Mouse (Mus musculus) stomach, embryonic 14.5 days (tissue): ENCODE measurements around the gene Dlgap3. TPM values are rescaled to one million over a fixed set of nuclear protein-coding genes. Genes with fewer than 3 reads are reported as not detected.

Source experiments
- ATAC-seq: fragments of 200-750 bp; cut with Nextera tagmentation; 2 replicates; pipeline ENCODE4 v1.8.0; 2017; ENCODE audit warnings: low read depth, moderate TSS enrichment; ENCODE audit not compliant: insufficient number of reproducible peaks, insufficient read depth, low FRiP score
- H3K27ac ChIP-seq: fragments of 300-500 bp; sonication (generic); 2 replicates; pipeline ENCODE4 v1.5.1; 2014; ENCODE audit warnings: mild to moderate bottlenecking, low read length, moderate library complexity, mixed read lengths
- H3K27me3 ChIP-seq: fragments of 300-500 bp; sonication (generic); 2 replicates; pipeline ENCODE4 v1.6.1; 2014; ENCODE audit warnings: low read length, control low read depth, mixed read lengths; ENCODE audit not compliant: control insufficient read depth, insufficient read depth
- H3K36me3 ChIP-seq: fragments of 300-500 bp; sonication (generic); 2 replicates; pipeline ENCODE4 v1.6.1; 2014; ENCODE audit warnings: mild to moderate bottlenecking, control low read depth, low read length, moderate library complexity, mixed read lengths; ENCODE audit not compliant: control insufficient read depth, insufficient read depth
- H3K4me1 ChIP-seq: fragments of 300-500 bp; sonication (generic); 2 replicates; pipeline ENCODE4 v1.6.1; 2014; ENCODE audit warnings: low read length, control low read depth, mixed read lengths; ENCODE audit not compliant: control insufficient read depth, insufficient read depth
- H3K4me2 ChIP-seq: fragments of 300-500 bp; sonication (generic); replicated peaks from 2 replicates; pipeline ENCODE4 v1.6.1; 2014; ENCODE audit warnings: low read depth, low read length, control low read depth
- H3K4me3 ChIP-seq: fragments of 300-500 bp; sonication (generic); 2 replicates; pipeline ENCODE4 v1.5.1; 2014; ENCODE audit warnings: low read depth, low read length, control low read depth
- H3K9ac ChIP-seq: fragments of 300-500 bp; sonication (generic); replicated peaks from 2 replicates; pipeline ENCODE4 v1.6.1; 2014; ENCODE audit warnings: low read depth, mild to moderate bottlenecking, control low read depth, low read length, moderate library complexity, mixed read lengths
- H3K9me3 ChIP-seq: fragments of 300-500 bp; sonication (generic); 2 replicates; pipeline ENCODE4 v1.6.1; 2016; ENCODE audit warnings: low read depth, low read length, control low read depth; ENCODE audit not compliant: control insufficient read depth
- whole genome bisulfite sequencing: fragments of 180-500 bp; shearing (Covaris S2); extraction: QIAGEN DNeasy Blood & Tissue Kit; methylation state at CpG from one replicate; pipeline ENCODE4 v1.1.7; 2014; 5-methylcytosine and 5-hydroxymethylcytosine counted together
- polyA plus RNA-seq: library from polyadenylated mRNA; unstranded; fragments of >200 nt; fragmentation: Nextera tagmentation; extraction: Ambion mirVana; gene quantifications from 2 replicates; pipeline ENCODE4 v1.2.1, GENCODE M21; 2014

The Dlgap3 gene
- polyA plus RNA-seq, 1 experiment from 2014 or later: 1.5 TPM

- ATAC-seq: no peak
- 58% methylated on average over 5 of the region's 5 CpGs for WGBS
- no peak overlapping the region for H3K9ac ChIP-seq
- H3K4me1 ChIP-seq: no peaks in the 10 kb centered on the region
- H3K36me3 ChIP-seq: no peaks in the 10 kb centered on the region
- no peak overlapping the region for H3K27ac ChIP-seq
- H3K9me3 ChIP-seq: no peaks in the 10 kb centered on the region
- H3K4me2 ChIP-seq: no peak overlapping the region
- no peaks in the 10 kb centered on the region for H3K27me3 ChIP-seq
- no peak overlapping the region for H3K4me3 ChIP-seq
These were observed 95.2 kb downstream of the Dlgap3 start for GRCm38 (mm10) chr4:127264183-127264554.

GRCm38 (mm10) chr4:127278451-127279001 is 109.5 kb downstream of the Dlgap3 start:
- Histone ChIP-seq H3K4me2 (no peak overlapping the region), H3K4me3 (no peak overlapping the region), H3K9ac (no peak overlapping the region), H3K27me3 (no peaks in the 10 kb centered on the region), H3K4me1 (no peaks in the 10 kb centered on the region), H3K36me3 (no peaks in the 10 kb centered on the region), H3K9me3 (no peaks in the 10 kb centered on the region), H3K27ac (no peak overlapping the region)
- 44% methylated on average over 9 of the region's 9 CpGs for WGBS
- no peak for ATAC-seq

GRCm38 (mm10) chr4:127279241-127279640 is 110.2 kb downstream of the Dlgap3 start:
- Histone ChIP-seq H3K4me3 (no peak overlapping the region), H3K9ac (no peak overlapping the region), H3K4me2 (no peak overlapping the region), H3K36me3 (no peaks in the 10 kb centered on the region), H3K4me1 (no peaks in the 10 kb centered on the region), H3K9me3 (no peaks in the 10 kb centered on the region), H3K27ac (no peak overlapping the region), H3K27me3 (no peaks in the 10 kb centered on the region)
- ATAC-seq: no peak
- WGBS: 73% methylated on average over 9 of the region's 9 CpGs

Other genes with a start within 250 kb of the Dlgap3 start
- 28.9 and 34.7 TPM in 2 replicates for gene Zmym4, start 201.1 kb upstream of the Dlgap3 start, polyA plus RNA-seq
- 128 and 142 TPM in 2 replicates for gene Sfpq, start 147.9 kb upstream of the Dlgap3 start, polyA plus RNA-seq
- 19.5 and 25.5 TPM in 2 replicates for gene Zmym1, start 108.1 kb upstream of the Dlgap3 start, polyA plus RNA-seq
- gene Zmym6, start 91.8 kb upstream of the Dlgap3 start, polyA plus RNA-seq: 26.8 and 30.0 TPM in 2 replicates
- gene Tmem35b, start 45.5 kb upstream of the Dlgap3 start, polyA plus RNA-seq: 19.4 and 19.6 TPM in 2 replicates
- gene Smim12, start 74.6 kb downstream of the Dlgap3 start, polyA plus RNA-seq: 55.4 and 55.6 TPM in 2 replicates
- 20.3 and 20.7 TPM in 2 replicates for gene Gja4, start 144.8 kb downstream of the Dlgap3 start, polyA plus RNA-seq
- 4.3 and 5.2 TPM in 2 replicates for gene Gjb3, start 161.6 kb downstream of the Dlgap3 start, polyA plus RNA-seq
- 0.35 TPM in 1 of 2 replicates, not detected in the other for gene Gjb4, start 184.9 kb downstream of the Dlgap3 start, polyA plus RNA-seq
- 0.38 and 1.0 TPM in 2 replicates for gene Gjb5, start 189.0 kb downstream of the Dlgap3 start, polyA plus RNA-seq